Mouse (Mus musculus): Measurements from ENCODE around the gene Cd7. TPM values are rescaled to one million over a fixed set of nuclear protein-coding genes. Genes with fewer than 3 reads are reported as not detected.
A peak's percentile ranks its signal among the peaks of the same experiment; 100 is the strongest.
"Not testable (repeated sequence)": the region's sequence is repeated elsewhere in the genome, so short reads cannot be mapped to it uniquely, and the experiment has no call there.

Cd7 gene
- polyA plus RNA-seq, 1 experiment from 2014 or later = 0.51 TPM

DNA sequence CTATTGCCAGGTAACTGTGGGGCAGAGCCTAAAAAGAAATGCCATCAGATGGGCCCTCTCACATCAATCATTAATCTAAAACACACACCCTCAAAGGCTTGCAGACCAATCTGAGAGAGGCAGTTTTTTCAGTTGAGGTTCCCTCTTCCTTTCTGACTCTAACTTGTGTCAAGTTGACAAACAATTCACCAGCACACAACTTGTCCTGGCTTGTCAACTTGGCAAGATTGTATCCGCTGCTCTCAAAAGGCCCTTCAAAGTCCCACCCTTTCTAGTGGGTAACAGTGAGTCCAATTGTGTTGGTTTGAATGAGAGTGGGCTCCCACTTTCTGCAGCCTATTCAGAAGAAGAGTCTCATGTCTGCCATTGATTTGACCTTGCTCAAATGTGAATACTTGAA lies 6.1 kb upstream of the Cd7 start:
- no peaks in the 10 kb centered on the region for H3K9me3 ChIP-seq (ENCODE audit: control insufficient read depth, low read length)
- no peaks in the 10 kb centered on the region for H3K27me3 ChIP-seq (ENCODE audit: control insufficient read depth, insufficient read depth, low read length)
- WGBS = 50% methylated on average over 1 of the region's 1 CpGs
- H3K4me3 ChIP-seq (ENCODE audit: low read depth, low read length) = no peak overlapping the region
- no peak overlapping the region for H3K4me2 ChIP-seq (replicated peaks; ENCODE audit: low read depth)
- H3K9ac ChIP-seq (ENCODE audit: low read length) = no peak overlapping the region
- no peaks in the 10 kb centered on the region for H3K36me3 ChIP-seq (ENCODE audit: control insufficient read depth, insufficient read depth, low read length)
- no peak overlapping the region for H3K27ac ChIP-seq (replicated peaks)
- no peaks in the 10 kb centered on the region for H3K4me1 ChIP-seq (replicated peaks; ENCODE audit: control insufficient read depth, insufficient read depth)
- TF ChIP-seq EP300 (optimal IDR thresholded peaks at IDR 0.05) (no peak), CTCF (IDR thresholded peaks at IDR 0.05; ENCODE audit: low read depth) (no peak)
- ATAC-seq (ENCODE audit: low FRiP score, low TSS enrichment) = no peak
- no peak for DNase-seq (ENCODE audit: low spot score)

DNA sequence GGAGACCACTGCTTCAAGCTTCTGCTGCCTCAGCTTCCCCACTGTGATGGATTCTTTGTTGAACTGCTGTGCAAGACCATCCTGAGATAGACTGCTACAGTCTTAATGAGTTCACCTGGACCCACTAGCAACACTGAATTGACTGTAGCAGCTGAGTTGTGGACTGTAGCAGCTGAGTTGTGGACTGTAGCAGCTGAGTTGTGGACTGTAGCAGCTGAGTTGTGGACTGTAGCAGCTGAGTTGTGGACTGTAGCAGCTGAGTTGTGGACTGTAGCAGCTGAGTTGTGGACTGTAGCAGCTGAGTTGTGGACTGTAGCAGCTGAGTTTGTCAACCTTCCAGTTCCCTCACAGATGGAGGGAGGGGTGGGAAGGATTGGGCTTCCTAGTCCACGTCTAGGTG lies 3.8 kb upstream of the Cd7 start:
- 48% methylated on average over 1 of the region's 1 CpGs for WGBS
- H3K9me3 ChIP-seq (ENCODE audit: control insufficient read depth, low read length) = not testable (repeated sequence)

DNA sequence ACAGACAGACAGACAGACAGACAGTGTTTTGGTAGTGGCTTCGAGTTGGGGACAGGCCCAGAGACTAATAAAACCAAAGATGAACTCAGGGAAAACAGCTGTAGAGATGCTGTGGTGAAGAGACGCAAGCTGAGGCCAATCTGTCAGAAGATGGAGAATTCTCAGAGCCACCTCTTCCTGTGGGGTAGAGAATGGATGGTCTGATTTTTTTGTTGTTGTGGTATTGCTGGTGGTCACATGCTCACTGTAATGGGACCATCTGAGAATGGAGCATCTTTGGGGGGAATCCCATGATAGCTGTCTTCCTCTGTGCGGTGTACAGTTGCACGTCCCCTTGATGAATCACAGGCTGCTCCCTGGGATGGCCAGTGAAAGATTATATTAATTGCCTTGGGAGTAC lies 3.3 kb upstream of the Cd7 start:
- H3K27ac ChIP-seq (replicated peaks) = no peak overlapping the region
- ATAC-seq (ENCODE audit: low FRiP score, low TSS enrichment) = no peak

More for the DNA sequence above, 3.8 kb upstream of the Cd7 start:
- not testable (repeated sequence) for H3K4me1 ChIP-seq (replicated peaks; ENCODE audit: control insufficient read depth, insufficient read depth); H3K27ac ChIP-seq (replicated peaks); DNase-seq (ENCODE audit: low spot score); H3K9ac ChIP-seq (ENCODE audit: low read length); H3K27me3 ChIP-seq (ENCODE audit: control insufficient read depth, insufficient read depth, low read length); H3K4me2 ChIP-seq (replicated peaks; ENCODE audit: low read depth); ATAC-seq (ENCODE audit: low FRiP score, low TSS enrichment); H3K36me3 ChIP-seq (ENCODE audit: control insufficient read depth, insufficient read depth, low read length); H3K4me3 ChIP-seq (ENCODE audit: low read depth, low read length)

DNA sequence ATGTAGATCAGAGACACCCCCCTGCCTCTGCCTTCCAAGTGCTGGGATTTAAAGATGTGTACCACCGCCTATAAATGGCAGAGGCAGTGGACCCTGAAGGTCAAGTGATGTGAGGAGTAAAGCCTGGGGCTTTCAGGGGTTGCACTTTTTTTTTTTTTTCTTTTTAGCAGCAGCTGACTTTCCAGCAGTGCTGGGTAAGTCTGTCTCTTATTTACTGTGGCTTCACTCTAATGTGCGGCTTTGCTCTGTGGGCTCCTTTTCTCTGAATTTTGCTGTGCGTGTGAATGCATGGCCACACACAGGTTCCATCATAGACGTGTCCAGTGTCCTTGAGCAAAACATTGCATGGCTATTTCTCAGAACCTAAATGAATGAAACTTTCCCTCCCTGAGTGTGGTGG lies 2.4 kb upstream of the Cd7 start:
- no peaks in the 10 kb centered on the region for H3K36me3 ChIP-seq (ENCODE audit: control insufficient read depth, insufficient read depth, low read length)
- 74% methylated on average over 4 of the region's 4 CpGs for WGBS
- no peak for ATAC-seq (ENCODE audit: low FRiP score, low TSS enrichment)

More for the DNA sequence above, 3.3 kb upstream of the Cd7 start:
- no peak overlapping the region for H3K4me2 ChIP-seq (replicated peaks; ENCODE audit: low read depth)
- no peaks in the 10 kb centered on the region for H3K36me3 ChIP-seq (ENCODE audit: control insufficient read depth, insufficient read depth, low read length)
- no peaks in the 10 kb centered on the region for H3K4me1 ChIP-seq (replicated peaks; ENCODE audit: control insufficient read depth, insufficient read depth)
- TF ChIP-seq CTCF (IDR thresholded peaks at IDR 0.05; ENCODE audit: low read depth) = no peak
- no peak for TF ChIP-seq EP300 (optimal IDR thresholded peaks at IDR 0.05)
- DNase-seq (ENCODE audit: low spot score) = no peak
- no peaks in the 10 kb centered on the region for H3K9me3 ChIP-seq (ENCODE audit: control insufficient read depth, low read length)
- no peak overlapping the region for H3K9ac ChIP-seq (ENCODE audit: low read length)
- H3K4me3 ChIP-seq (ENCODE audit: low read depth, low read length) = no peak overlapping the region
- H3K27me3 ChIP-seq (ENCODE audit: control insufficient read depth, insufficient read depth, low read length) = no peaks in the 10 kb centered on the region
- WGBS = 68% methylated on average over 4 of the region's 4 CpGs

DNA sequence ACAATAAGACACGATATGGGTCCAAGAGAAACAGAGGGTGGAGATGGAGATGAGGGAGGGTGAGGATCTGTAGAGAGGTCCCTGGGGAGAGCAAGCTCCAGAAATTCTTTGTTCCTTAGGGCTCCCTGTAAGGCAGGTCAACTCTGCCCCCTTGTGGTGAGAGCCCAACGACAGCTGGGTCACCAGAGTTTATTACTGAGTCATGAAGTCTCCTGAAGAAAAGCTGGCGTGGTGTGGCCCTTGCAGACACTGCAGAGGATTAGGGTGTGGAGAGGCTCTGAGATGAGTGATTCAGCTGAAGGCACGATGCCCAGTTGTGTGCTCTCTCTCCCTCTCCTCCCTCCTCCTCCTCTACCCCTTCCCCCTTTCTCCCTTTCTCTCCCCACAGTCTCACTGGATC lies 2.0 kb upstream of the Cd7 start:
- Histone ChIP-seq H3K36me3 (ENCODE audit: control insufficient read depth, insufficient read depth, low read length) (no peaks in the 10 kb centered on the region), H3K27me3 (ENCODE audit: control insufficient read depth, insufficient read depth, low read length) (no peaks in the 10 kb centered on the region), H3K4me2 (replicated peaks; ENCODE audit: low read depth) (no peak overlapping the region), H3K9ac (ENCODE audit: low read length) (no peak overlapping the region), H3K27ac (replicated peaks) (no peak overlapping the region), H3K4me3 (ENCODE audit: low read depth, low read length) (no peak overlapping the region), H3K4me1 (replicated peaks; ENCODE audit: control insufficient read depth, insufficient read depth) (no peaks in the 10 kb centered on the region), H3K9me3 (ENCODE audit: control insufficient read depth, low read length) (no peaks in the 10 kb centered on the region)
- WGBS = 7% methylated on average over 4 of the region's 4 CpGs
- ATAC-seq (ENCODE audit: low FRiP score, low TSS enrichment) (peak; percentile 89), DNase-seq (ENCODE audit: low spot score) (peak; percentile 90)
- TF ChIP-seq CTCF (IDR thresholded peaks at IDR 0.05; ENCODE audit: low read depth) = peak; percentile 93
- no peak for TF ChIP-seq EP300 (optimal IDR thresholded peaks at IDR 0.05)

More for the DNA sequence above, 2.4 kb upstream of the Cd7 start:
- Histone ChIP-seq H3K4me1 (replicated peaks; ENCODE audit: control insufficient read depth, insufficient read depth) (no peaks in the 10 kb centered on the region), H3K4me3 (ENCODE audit: low read depth, low read length) (no peak overlapping the region), H3K9ac (ENCODE audit: low read length) (no peak overlapping the region), H3K4me2 (replicated peaks; ENCODE audit: low read depth) (no peak overlapping the region), H3K27ac (replicated peaks) (no peak overlapping the region), H3K9me3 (ENCODE audit: control insufficient read depth, low read length) (no peaks in the 10 kb centered on the region), H3K27me3 (ENCODE audit: control insufficient read depth, insufficient read depth, low read length) (no peaks in the 10 kb centered on the region)
- no peak for TF ChIP-seq CTCF (IDR thresholded peaks at IDR 0.05; ENCODE audit: low read depth)
- no peak for TF ChIP-seq EP300 (optimal IDR thresholded peaks at IDR 0.05)
- no peak for DNase-seq (ENCODE audit: low spot score)

DNA sequence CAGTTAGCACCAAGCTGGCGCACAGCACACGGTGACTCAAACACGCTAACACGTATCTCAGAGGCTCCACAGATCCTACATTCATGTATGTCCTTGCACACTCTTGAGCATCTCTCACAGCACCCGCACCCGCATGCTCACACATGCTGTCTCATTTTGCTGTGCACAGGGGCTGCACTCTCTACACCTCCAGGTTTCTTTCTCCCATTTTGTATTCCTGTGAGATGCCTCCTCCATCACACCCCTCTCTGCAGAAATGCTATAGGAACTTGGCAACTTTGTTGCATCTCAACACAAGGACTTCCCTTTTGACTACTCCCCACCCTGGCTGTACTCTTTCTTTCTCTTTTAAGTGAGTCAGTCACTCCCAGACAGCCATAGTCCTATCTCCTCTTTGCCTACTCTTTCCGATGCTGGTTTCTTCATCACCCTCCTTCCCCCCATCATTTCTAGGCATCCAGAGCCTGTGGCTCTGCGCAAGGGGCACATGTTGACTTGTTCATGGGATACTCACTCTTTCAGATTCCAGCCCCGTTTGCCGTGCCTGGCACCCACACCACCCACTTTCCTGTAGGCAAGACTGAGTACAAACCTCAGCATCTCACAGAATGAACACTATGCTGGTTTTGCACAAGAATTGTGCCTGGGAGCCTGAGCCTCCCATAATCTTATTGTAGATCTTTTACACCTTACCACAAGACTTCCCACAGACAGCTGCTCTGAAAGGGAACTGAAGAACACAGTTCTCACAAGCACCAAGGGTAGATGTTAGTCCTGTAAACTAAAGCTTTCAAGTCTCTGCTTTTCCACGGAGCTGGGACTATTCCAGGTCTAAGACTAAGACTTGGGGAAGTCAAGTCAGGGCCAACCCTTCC lies 615 bp downstream of the Cd7 start:
- Histone ChIP-seq H3K4me3 (ENCODE audit: low read depth, low read length) (no peak overlapping the region), H3K27ac (replicated peaks) (no peak overlapping the region), H3K9me3 (ENCODE audit: control insufficient read depth, low read length) (no peaks in the 10 kb centered on the region), H3K4me1 (replicated peaks; ENCODE audit: control insufficient read depth, insufficient read depth) (no peaks in the 10 kb centered on the region), H3K4me2 (replicated peaks; ENCODE audit: low read depth) (no peak overlapping the region), H3K27me3 (ENCODE audit: control insufficient read depth, insufficient read depth, low read length) (no peaks in the 10 kb centered on the region), H3K36me3 (ENCODE audit: control insufficient read depth, insufficient read depth, low read length) (no peaks in the 10 kb centered on the region), H3K9ac (ENCODE audit: low read length) (no peak overlapping the region)
- 88% methylated on average over 11 of the region's 11 CpGs for whole genome bisulfite sequencing
- TF ChIP-seq EP300 (optimal IDR thresholded peaks at IDR 0.05) (no peak), CTCF (IDR thresholded peaks at IDR 0.05; ENCODE audit: low read depth) (no peak)
- ATAC-seq (ENCODE audit: low FRiP score, low TSS enrichment) (no peak), DNase-seq (ENCODE audit: low spot score) (no peak)
